22 mouse cellular contexts compared by ENCODE assay signal in the genomic region with DNA sequence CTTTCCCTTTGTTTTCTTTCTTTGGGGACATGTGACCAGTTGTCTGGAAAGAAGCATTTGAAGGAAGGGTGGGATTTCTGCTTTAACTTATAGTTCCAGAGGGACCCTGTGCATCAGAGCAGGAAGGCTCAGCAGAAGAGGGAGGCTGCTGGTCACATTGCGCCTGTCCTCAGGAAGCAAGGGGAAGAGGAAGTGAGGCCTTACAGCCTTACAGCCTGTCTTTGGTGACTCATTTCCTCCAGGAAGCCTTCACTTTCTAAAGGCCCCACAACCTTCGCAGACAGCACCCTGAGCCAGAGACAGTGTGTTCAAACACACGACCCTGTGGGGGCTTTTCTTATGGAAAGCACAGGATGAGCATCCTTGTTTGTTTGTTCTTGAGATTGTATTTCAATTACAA.
DNase-seq lines count a peak whose midpoint lies in the region; ATAC-seq lines count a peak whose summit lies in the region.
"Had no signal": no experiment of that assay in that cellular context is flagged by ENCODE, and none has a peak within 500 bp of the region (broad histone marks: within the 10 kb centered on the region; RNA-seq: fewer than 3 reads in every experiment).

No protein-coding gene starts in this region.

- H3K36me3 ChIP-seq in heart, embryonic 10.5 days, result peaks cover 19% of the 10 kb centered on the region

- H3K9me3 ChIP-seq in heart, embryonic 10.5 days, result no peaks in the 10 kb centered on the region
- H3K9me3 ChIP-seq: embryonic facial prominence, embryonic 10.5 days; heart, embryonic 12.5 days; hindbrain, embryonic 15.5 days had no signal

- WGBS in heart, embryonic 10.5 days, result 54% methylated on average over 3 of the region's 3 CpGs

- no peak overlapping the region for H3K27ac ChIP-seq in heart, embryonic 10.5 days
- H3K27ac ChIP-seq: embryonic facial prominence, embryonic 10.5 days; gastrocnemius, adult 2 months; hindbrain, embryonic 15.5 days had no signal

- DNase-seq in heart, adult 8-10 months (ENCODE audit: low spot score), result peak; percentile 16
- no peak for DNase-seq in heart, embryonic 10.5 days (ENCODE audit: low spot score)
- DNase-seq in lung, postnatal 36 days, result peak; percentile 13
- DNase-seq in lung, postnatal 14 days, result no peak
- no peak for DNase-seq in spleen, postnatal 36 days (ENCODE audit: low spot score in 2 of 2)
- DNase-seq in thymus, postnatal 14 days, result no peak
- DNase-seq: adrenal gland, adult 2 months; adrenal gland, postnatal 25 days; cerebellum, adult 11-12 months; cerebellum, adult 9-10 months; cerebellum, postnatal 25 days; gastrocnemius, adult 2 months; gastrocnemius, postnatal 25 days; heart, adult 11 months; heart, postnatal 36 days had no signal

- H3K4me1 ChIP-seq in heart, embryonic 10.5 days, result peaks cover 19% of the 10 kb centered on the region

- no peak overlapping the region for H3K4me3 ChIP-seq in heart, embryonic 10.5 days
- H3K4me3 ChIP-seq: embryonic facial prominence, embryonic 10.5 days; gastrocnemius, adult 2 months; heart, embryonic 12.5 days; hindbrain, embryonic 15.5 days had no signal

- ATAC-seq in megakaryocyte, adult 5-6 weeks (ENCODE audit: poor library complexity, severe bottlenecking), result peak; percentile 99
- ATAC-seq: forebrain, embryonic 14.5 days; Patski had no signal

- no peaks in the 10 kb centered on the region for H3K27me3 ChIP-seq in heart, embryonic 10.5 days (ENCODE audit: insufficient read depth, poor library complexity, severe bottlenecking)
- H3K27me3 ChIP-seq: CH12.LX; heart, embryonic 12.5 days; Patski had no signal

Comparison
In these comparisons a context has a peak if more than half of its experiments do, and no peak if none do; other contexts are left out.
1. DNase-seq: peak in heart, adult 8-10 months (single experiment) and lung, postnatal 36 days (single experiment); none in heart, embryonic 10.5 days (single experiment), lung, postnatal 14 days (single experiment), spleen, postnatal 36 days (0 of 2) and thymus, postnatal 14 days (single experiment).